Mouse (Mus musculus): ENCODE data around the gene Gas6.

Gene Gas6

DNA sequence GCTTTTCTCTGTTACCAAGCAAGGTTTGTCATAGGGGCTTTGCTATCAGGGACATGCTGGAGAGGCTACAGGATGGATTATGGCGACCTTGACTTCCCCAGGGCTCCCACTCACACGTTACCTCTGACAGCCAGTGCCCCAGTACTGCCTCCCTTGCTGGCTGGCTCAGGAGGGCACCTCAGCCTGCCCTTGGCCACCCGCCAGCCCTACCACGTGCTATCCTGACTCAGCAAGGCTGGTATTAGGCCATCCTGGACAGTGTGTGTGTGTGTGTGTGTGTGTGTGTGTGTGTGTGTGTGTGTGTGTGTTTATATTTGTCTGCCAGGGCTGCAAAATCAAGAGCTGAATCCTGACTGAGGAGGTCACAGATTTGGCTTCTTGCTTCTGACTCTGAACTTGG lies 12.6 kb upstream of the Gas6 start:
- DNase-seq (ENCODE audit: low read depth, low spot score): no peak

DNA sequence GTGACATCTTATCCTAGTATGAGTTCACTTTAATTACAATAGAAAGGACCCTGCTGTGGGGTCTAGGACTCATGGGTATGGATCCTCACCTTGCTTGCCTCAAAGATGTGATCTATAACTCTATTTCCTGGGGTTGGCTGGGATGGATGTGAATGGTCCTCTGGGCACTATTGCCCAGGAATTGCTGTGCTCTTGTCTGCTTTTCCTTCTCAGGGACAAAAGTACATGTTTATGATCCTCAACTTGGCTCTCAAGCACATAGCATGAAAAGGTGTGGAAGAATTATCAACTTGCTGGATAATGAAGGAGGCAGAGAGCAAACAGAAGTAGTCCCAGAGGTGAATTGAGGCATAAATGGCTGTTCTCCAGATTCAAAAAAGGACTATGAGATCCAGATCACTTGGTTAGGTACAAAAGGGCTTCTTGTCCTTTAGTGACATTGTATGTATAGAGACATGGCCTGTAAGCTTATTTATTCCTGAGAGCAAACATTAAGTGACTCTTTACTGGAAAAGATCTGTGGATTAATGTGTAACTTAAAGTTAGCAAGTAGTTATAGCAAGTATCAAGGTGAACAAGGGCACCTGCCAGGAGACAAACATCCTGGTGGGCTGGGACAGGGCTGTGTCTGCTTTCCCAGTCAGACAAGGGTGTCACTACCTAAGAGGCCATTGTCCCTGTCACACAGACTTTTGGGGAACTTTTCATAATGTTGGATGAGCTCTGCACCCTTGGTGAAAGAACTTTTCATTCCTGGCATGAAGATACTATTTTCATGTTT lies 10.8 kb upstream of the Gas6 start:
- DNase-seq (ENCODE audit: low read depth, low spot score): no peak

DNA sequence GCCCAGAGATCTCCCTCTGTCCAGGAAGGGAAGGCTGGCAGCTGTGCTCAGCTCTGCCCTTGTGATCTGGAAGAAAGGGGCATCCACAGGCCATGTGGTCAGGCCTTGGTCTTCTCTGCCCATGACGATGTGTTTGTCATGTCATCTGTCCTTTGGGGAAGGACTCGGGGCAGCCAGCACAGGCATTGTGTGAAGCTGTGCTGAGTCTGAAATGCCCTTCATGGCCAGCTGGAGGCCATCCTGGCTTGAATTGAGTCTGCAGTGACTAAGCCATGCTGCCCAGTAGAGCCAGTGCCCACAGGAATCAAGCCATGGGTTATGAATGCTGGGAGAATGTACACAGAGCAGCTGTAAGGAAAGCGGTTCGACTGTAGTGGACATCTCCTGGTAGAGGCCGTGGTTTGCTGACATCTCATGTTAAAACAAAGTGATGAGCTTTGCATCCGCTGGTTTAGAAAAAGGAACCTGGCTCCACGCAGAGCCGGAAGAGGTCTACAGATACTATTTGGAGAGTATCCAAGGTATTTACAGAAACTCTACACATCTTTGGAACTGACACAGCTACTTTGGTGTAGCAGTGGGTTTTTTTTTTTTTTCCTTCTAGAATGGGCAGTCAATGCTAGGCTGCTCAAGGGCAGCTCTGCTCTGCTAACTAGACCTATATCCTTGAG lies 9.8 kb upstream of the Gas6 start:
- no peak for DNase-seq (ENCODE audit: low read depth, low spot score)

DNA sequence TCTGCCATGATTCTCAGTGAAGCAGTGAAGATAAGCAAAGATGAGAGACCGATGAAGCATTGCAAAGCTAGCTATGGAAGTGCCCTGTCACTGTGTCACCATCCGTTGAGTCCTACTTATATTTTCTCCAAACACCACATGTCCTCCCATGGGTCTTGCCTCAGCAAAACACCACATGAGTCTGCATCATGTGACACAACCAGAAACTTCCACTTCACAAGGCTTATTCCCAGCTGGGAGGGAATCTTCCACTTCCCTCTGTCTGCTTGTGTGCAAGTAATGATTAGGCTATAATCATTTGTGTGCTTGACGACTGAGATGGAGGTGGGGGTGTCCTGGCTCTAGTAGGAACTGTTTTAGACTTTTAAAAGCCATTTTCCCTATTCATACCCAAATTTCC lies 6.9 kb upstream of the Gas6 start:
- no peak for DNase-seq (ENCODE audit: low read depth, low spot score)

DNA sequence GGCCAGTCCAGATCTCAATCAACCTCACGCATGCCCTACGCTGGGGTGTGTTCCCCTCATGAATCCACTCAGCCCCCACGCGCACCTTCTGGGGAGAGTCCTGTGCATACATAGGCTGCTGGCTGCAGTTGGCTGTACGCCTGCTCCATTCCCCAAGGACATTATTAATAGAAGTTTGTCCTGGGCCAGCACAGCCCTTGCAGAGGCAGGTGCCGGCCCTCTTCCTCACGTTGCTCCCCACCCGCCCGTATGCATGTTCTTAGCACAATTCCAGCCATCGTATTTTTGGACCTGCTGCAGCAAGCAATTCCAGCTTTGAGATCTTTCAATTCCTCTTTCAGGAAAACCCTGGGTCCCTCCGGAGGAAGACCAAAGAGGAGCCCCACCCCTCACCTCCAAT lies 1.3 kb downstream of the Gas6 start:
- no peak for DNase-seq (ENCODE audit: low read depth, low spot score)

DNA sequence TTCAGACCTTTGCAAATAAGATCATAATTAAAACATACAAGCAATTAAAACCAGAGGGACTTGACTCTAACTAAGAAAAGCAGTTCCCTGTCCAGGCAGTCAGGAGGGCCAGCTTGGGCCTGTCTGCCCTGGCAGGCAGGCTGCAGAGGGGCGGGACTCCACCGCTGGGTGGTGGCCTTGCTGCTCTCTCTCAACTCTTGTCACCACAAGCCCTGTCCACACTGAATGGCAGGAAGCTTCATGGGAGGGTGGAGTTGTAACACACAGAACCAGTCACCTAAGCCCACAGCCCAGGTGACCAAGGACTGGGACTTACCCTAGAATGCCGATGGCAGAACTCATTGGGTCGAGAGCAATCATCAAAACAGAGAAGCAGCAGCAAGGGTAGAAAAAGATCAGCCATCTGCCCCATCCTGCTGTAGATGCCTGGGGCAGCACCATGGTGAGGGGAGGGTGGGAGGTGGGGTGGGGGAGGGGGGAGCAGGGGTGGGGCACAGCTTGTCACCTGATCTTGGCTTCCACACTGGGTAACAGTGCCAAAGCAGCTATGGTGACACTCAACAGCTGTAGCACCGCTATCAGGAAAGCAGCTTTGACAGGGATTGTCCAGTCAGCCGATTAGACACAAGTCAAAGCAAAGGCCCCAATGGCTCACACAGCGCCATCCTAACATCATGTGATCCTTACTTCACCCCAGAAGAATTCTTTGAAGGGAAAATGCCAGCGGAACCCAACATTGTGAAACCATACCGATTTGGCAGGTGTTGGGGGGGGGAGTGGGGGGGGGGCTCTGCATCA lies 1.9 kb downstream of the Gas6 start:
- DNase-seq (ENCODE audit: low read depth, low spot score): no peak

DNA sequence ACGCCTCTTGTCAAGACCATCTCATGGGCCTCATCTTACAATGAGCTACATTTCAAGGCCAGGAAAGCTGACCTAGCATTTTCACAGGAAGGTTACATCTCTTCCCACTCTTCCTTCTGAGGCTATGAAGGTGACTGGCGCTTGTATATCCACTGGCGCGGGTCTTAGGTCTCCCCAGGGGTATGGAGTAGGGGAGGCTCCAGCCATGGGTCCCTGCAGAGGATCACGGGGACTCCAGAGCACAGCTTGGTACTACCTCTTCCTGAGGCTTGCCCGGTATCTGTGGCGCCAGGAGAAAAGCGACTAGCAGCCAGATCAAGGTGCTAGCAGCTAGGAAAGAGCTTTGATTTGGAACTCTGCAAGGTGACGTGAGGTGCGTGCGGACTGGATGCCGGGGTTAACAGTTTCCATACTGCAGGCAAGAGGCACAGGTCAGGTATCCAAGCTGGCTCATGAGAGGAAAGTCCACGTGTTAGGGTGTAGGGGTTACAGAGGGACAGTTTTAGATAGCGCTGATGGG lies 2.7 kb downstream of the Gas6 start:
- no peak for DNase-seq (ENCODE audit: low read depth, low spot score)

DNA sequence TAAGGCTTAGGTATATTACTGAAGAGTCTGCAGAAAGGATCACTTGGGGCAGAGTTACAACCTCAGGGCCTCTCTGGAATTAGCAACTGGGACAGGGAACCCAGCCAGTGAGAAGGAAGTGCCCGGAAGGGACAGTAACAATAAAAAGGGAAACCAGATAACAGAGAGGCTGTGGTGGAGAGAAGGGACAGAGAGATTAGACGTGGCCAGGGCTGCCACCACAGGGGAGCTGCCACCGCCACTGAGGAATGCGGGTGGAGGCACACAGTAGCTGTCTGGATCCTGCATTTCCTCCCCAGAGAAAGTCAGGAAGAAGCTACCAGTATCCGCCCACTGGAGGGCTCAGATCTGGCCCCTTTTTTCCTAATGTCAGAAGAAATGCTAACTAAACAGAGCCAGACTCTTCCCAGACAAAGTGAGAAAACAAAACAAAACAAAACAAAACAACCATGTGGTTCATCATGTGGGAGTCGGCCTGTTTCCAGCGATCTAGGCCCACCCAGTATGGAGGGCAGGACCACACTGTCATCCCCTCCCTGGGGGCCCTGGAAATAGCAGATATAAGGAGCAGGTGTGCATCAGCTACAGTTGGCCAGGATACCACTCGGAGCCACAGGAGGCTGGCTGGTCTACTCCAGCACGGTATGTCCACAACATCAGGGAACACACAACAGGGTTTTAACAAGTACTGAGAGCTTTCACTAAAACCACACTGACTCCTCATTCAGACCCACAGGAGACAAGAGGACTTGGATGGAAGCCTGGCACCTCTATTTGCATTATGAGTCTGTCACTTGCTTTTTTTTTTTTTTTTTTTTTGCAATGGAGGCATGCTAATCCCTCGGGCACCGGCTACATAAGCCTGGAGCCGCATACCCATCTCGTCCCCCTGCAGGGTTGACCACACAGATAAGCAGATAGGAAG lies 4.0 kb downstream of the Gas6 start:
- no peak for DNase-seq (ENCODE audit: low read depth, low spot score)

DNA sequence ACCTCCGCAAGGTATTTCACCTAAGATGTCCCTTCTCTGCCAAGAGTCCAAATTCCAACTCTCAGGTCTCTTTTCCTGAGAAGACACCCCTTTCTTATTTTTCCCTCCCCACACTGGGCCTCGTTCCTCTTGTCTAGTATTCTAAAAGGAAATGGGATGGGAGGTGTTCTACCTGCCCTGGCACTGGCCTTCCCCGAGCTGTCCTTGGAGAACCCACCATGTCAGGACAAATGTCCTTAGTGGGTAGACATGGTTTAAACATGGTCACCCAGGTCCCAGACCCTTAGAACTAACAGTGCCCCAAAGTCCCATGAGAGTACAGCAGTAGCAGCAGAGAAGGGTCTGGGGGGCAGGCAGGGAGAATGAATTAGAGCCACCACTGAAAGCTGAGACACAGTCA lies 4.9 kb downstream of the Gas6 start:
- no peak for DNase-seq (ENCODE audit: low read depth, low spot score)

DNA sequence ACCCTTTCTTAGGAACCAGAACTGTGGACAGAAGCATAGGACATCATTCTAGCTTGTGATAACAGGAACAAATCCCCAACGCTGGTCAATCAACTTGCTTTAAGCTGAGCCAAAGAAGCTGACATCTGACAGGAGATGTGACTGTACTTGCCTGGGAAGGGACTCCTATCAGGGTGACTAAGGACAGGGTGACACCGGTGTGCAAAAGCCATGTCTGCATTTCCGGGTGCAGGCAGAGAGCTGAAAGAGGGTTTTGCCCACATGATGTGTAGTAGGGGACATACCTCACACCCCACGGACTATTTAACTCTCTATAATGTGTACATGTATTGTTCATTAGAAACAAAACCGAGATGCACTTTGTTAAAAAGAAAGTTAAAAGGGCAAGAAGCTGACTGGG lies 11.1 kb downstream of the Gas6 start:
- DNase-seq (ENCODE audit: low read depth, low spot score): no peak

DNA sequence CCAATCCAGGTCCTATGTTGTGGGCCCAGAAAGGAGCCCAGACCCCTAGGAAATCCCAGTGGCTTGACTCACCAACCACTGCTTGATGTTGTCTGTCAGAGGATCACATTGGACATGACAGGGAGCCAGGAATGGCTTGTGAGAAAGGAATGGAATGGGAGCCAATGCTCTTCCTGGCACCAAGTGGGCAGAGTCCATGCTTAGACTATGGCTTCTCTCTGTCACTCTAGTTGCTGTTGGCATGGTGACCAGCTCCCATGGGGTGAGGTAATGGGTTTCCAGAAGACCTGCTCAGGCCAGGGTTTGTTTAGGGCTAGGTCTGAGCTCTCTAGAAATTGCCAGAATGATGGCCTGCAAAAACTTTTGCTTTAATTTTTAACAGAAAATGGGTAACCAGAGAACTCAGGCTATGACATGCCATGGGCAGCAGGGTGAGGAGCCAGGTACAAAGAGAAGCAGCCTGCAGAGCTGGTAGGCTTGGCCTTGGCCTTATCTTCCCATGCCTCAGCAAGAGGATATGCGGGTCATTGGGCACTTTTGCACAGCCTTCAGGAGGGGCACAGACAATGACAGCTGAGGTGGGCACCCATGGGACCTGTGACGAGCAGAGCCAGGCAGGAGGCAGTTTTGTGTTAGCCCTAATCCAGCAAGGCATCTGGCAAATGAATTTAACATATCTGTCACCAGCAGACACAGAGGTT lies 12.0 kb downstream of the Gas6 start:
- DNase-seq (ENCODE audit: low read depth, low spot score): no peak

DNA sequence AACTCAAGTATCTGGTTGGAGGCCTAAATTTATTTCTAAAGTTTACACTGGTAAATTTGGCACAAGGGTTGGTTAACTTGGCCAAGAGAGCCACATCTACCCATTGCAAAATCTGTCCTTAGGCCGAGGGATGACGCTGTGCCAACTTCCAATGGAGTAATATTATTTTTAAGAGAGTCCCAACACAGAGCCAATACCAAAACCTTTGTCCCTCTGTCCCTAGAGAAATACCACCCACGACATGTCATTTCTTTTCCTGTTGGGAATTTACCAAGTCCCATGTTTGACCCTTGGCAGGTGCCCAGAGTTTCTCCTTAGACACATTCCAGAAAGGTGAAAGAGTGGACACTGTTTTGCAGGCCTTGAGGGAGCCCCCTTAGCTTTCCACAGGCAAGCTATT lies 12.7 kb downstream of the Gas6 start:
- DNase-seq (ENCODE audit: low read depth, low spot score): no peak

DNA sequence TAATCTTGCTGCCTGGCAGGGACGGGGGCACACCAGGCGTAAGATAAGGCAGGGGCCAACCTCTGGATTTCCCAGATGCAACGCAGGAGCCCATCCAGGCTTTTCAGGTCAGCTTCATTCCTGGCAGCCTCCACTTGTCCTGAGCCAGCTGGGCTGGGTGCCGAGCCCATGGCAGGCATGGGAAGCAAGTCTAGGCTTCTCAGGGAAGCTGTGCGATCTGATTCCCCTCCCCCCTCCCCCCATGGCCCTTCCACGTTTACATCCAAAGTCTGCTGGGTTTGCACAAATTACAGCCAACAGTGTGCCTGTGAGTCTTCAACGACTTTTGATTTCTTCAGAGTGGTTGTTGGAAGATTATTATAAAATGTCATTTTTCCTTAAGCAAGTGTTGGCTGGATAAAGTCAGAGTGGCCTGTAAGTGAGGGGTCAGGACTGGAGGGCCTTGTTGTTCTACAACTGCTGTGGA lies 13.2 kb downstream of the Gas6 start:
- no peak for DNase-seq (ENCODE audit: low read depth, low spot score)

DNA sequence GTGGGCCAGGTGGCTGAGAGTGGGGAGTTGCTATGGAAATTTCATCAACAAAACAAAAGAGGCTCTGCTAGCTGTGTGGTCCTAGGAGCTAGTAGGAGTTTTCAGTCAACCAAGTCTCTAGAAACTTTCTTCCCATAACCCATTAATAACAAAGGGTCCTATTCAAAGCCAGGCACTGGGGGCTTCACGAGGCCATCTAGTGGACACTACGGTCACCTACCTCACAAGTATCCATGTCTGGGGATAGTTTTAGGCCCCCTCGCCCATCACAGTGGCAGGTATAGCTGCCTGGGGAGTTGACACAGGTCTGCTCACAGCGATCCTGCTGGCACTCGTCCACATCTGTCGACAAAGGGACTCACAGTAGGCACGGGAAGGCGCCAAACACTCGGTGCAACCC lies 18.4 kb downstream of the Gas6 start:
- DNase-seq (ENCODE audit: low read depth, low spot score): no peak

DNA sequence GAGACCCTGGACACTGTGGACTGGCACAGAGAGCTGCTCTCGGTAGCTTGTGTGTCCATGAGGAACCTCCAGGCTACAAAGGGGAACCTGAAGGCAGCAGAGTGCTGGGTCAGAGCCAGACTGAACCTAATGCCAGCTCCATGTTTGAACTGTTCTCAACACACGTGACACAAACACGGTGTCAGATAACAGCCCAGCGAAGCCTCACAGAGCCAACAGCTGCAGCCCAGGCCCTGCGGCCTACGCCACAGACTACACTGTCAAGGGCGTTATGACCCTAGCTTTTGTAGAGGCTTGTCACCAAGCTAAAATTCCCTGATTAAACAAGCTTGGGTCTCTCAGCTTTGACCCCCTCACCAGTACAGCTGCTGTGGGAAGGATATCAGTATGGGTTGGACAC lies 22.0 kb downstream of the Gas6 start:
- DNase-seq (ENCODE audit: low read depth, low spot score): no peak

DNA sequence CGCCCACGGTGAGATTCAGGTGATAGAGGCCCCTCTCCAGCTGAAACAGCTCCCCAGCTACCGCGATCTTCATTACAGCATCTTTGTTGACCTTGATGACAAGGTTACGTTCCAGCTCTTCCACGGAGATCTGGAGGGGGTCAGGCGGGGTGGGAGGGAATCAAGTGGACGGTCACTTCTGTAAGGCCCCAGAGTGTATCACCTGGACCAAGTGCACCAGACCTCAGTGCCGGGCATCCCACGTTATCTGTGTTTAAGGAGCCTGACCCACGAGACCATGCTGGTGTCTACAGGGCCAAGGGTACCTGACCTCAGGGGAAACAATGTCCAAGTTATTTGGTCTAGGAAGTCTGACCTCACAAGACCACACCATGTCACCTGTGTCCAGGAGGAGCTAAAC lies 22.8 kb downstream of the Gas6 start:
- DNase-seq (ENCODE audit: low read depth, low spot score): no peak

DNA sequence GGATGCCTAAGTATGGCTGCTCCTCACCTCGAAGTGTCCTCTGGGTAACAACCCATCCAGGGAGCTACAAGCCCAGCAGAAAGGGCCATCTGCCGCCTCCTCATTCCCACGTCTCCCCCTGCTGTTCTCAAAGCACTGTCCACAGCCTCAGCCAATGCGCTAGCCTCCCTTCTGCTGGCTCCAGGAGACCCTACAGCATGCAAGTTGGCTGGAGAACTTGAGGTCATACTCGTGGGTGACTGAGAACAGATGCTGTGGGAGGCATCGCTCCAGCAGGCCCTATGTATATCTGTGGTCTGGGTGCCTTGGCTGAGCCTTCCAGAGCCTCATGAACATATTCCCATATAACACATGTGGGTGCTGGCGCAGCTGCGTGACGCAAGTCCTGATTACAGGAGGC lies 25.6 kb downstream of the Gas6 start:
- no peak for DNase-seq (ENCODE audit: low read depth, low spot score)

DNA sequence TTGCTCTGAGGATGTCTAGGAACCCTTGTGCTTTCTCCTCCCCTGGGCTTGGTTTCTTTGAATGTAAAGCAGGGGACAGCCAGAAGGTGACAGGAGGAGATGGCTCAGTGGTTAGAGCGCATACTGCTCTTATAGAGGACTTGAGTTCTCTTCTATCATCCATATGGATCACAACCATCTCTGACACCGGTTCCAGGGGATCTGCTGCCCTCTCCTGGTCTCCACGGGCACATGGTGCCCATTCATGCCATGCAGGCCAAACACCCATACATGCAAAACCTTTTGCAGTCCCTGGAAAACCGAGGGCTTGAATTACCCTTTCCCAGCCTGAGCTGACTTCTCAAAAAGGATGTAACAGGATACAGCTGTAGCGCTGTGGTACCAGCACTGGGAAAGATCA lies 27.3 kb downstream of the Gas6 start:
- no peak for DNase-seq (ENCODE audit: low read depth, low spot score)

DNA sequence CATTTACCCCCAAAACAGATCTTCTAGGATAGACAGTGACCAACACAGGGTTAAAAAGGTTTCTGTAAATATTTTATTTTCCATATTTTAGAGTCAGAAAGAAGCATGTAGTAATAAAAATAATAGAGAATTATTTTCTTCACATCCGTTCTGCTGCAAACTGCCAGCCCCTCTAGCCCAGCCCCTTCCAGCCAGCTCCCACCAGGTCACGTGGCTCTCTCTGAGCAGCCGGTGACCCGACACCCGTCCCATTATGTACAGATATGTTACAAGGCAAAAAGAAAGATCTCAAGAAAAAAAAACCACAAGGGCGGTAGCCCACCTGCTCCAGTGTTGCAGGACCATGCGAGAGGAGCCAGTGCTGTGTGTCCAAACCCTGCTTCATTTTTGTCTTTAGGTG lies 29.0 kb downstream of the Gas6 start:
- DNase-seq (ENCODE audit: low read depth, low spot score): no peak

DNA sequence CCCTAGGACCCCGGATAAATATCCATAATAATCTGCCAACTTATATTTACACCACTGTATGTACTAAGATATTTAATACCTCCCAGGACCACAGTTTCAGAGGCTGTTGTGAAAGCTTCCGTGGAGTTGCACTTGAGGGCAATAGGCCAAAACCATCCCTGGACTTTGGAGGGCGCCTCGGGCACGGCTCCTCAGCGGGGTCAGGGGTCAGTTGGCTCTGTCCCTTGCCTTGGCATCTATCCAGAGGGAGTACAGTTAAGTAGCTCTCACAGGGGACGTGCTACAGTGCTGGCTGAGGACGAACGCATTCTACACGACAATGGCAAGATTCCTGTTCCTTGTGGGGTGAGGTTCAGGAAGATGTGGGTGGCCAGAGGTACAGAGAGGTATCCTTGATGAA lies 31.9 kb downstream of the Gas6 start:
- DNase-seq (ENCODE audit: low read depth, low spot score): no peak

DNA sequence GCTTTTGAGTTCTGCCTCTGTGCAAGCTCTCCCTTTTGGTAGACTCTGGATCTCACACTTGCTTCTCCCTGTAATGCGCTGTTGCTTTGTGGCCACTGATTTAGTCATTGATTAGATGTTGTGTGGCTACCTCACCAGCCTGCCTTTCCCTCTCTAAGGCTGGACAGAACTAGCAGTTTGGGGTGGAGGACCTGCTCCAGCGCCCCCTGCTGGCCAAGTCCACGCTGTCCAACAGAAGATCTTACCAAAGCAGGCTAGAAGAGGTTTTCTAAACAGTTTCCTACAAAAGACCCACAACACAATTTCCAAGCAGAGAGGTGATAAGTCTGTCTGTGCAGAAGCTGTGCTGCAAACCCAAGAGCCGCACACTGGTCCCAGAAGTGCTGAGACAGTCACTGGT lies 32.4 kb downstream of the Gas6 start:
- peak; percentile 40 for DNase-seq (ENCODE audit: low read depth, low spot score)

All from embryo, embryonic 11.5 days (tissue).